Mouse (Mus musculus) kidney, adult 2 months (tissue): ENCODE measurements around the gene Cd247.

ENCODE experiments used
- CTCF ChIP-seq: fragments of 200-500 bp; conservative IDR thresholded peaks from 2 replicates; pipeline ENCODE4 v1.5.1; 2011; ENCODE audit warnings: low read depth, mild to moderate bottlenecking, control low read depth, low read length, moderate library complexity, mixed read lengths; ENCODE audit not compliant: insufficient read depth, insufficient read length
- POLR2A ChIP-seq: fragments of 200-500 bp; IDR thresholded peaks from one replicate; pipeline ENCODE4 v1.6.1; 2011; ENCODE audit warnings: low read depth, low read length, control low read depth

GRCm38 (mm10) chr1:165844466-165844951 lies 56.0 kb downstream of the Cd247 start:
- TF ChIP-seq CTCF (no peak), POLR2A (no peak)
